Mouse (Mus musculus) E14TG2a.4 (cell line): ENCODE results near the gene Gm42674.

Experiments used
- H3K27me3 ChIP-seq: 2 replicates; pipeline ENCODE4 v1.6.1; 2014; ENCODE audit warnings: low read length, control low read depth; ENCODE audit not compliant: insufficient read depth
- H3K36me3 ChIP-seq: 2 replicates; pipeline ENCODE4 v1.6.1; 2014; ENCODE audit warnings: low read length, control low read depth; ENCODE audit not compliant: insufficient read depth
- H3K4me1 ChIP-seq: replicated peaks from 2 replicates; pipeline ENCODE4 v1.6.1; 2014; ENCODE audit warnings: low read depth, low read length, control low read depth
- H3K4me3 ChIP-seq: replicated peaks from 2 replicates; pipeline ENCODE4 v1.5.1; 2014; ENCODE audit warnings: mild to moderate bottlenecking, low read length
- H3K9me3 ChIP-seq: 2 replicates; pipeline ENCODE4 v1.6.1; 2014; ENCODE audit warnings: low read length, control low read depth
- CTCF ChIP-seq: conservative IDR thresholded peaks from 2 replicates; pipeline ENCODE4 v1.5.1; 2014; ENCODE audit warnings: low read length
- NANOG ChIP-seq: IDR thresholded peaks from 2 replicates; pipeline ENCODE4 v1.6.1; 2014; ENCODE audit warnings: borderline replicate concordance, low read length, mixed read lengths
- POU5F1 ChIP-seq: IDR thresholded peaks from 2 replicates; pipeline ENCODE4 v1.6.1; 2014; ENCODE audit warnings: low read length, borderline replicate concordance

The Gm42674 gene

GRCm38 (mm10) chr3:90589390-90589789 lies 12.3 kb upstream of the Gm42674 start:
- H3K36me3 ChIP-seq = no peaks in the 10 kb centered on the region
- no peak for TF ChIP-seq POU5F1
- no peak for TF ChIP-seq CTCF
- TF ChIP-seq NANOG = no peak
- H3K4me3 ChIP-seq = no peak overlapping the region
- peaks cover 4% of the 10 kb centered on the region; the same call in 1 of the 2 replicates for H3K9me3 ChIP-seq
- H3K27me3 ChIP-seq = peaks cover 6% of the 10 kb centered on the region; the same call in 1 of the 2 replicates
- H3K4me1 ChIP-seq = peaks cover 47% of the 10 kb centered on the region

GRCm38 (mm10) chr3:90589947-90590346 lies 11.8 kb upstream of the Gm42674 start, which contains the start of gene S100a2:
Gene S100a2 (plus strand): TSS chr3:90590247.
- TF ChIP-seq NANOG (no peak), CTCF (no peak), POU5F1 (no peak)
- Histone ChIP-seq H3K9me3 (peaks cover 4% of the 10 kb centered on the region; the same call in 1 of the 2 replicates), H3K36me3 (no peaks in the 10 kb centered on the region), H3K4me1 (peaks cover 46% of the 10 kb centered on the region), H3K27me3 (0 out of 2 replicates have a peak, but pooled peaks cover 2% of the 10 kb centered on the region), H3K4me3 (no peak within 1 kb of the TSS)

- Histone ChIP-seq H3K4me3 (no peak overlapping the region), H3K9me3 (peaks cover 4% of the 10 kb centered on the region; the same call in 1 of the 2 replicates), H3K4me1 (peaks cover 8% of the 10 kb centered on the region), H3K27me3 (peaks cover 7% of the 10 kb centered on the region; the same call in 1 of the 2 replicates), H3K36me3 (no peaks in the 10 kb centered on the region)
- no peak for TF ChIP-seq POU5F1
- no peak for TF ChIP-seq CTCF
- TF ChIP-seq NANOG = no peak
Measured at GRCm38 (mm10) chr3:90594466-90594865, 7.2 kb upstream of the Gm42674 start.

- Histone ChIP-seq H3K4me1 (no peaks in the 10 kb centered on the region), H3K4me3 (no peak overlapping the region), H3K9me3 (peaks cover 4% of the 10 kb centered on the region; the same call in 1 of the 2 replicates), H3K27me3 (peaks cover 17% of the 10 kb centered on the region; the same call in 1 of the 2 replicates), H3K36me3 (no peaks in the 10 kb centered on the region)
- TF ChIP-seq POU5F1 (no peak), NANOG (no peak), CTCF (no peak)
Measured at GRCm38 (mm10) chr3:90595556-90595955, 6.1 kb upstream of the Gm42674 start.

GRCm38 (mm10) chr3:90596810-90597209 lies 4.9 kb upstream of the Gm42674 start:
- TF ChIP-seq CTCF (no peak), NANOG (no peak), POU5F1 (no peak)

GRCm38 (mm10) chr3:90597736-90598135 lies 4.0 kb upstream of the Gm42674 start:
- no peaks in the 10 kb centered on the region for H3K36me3 ChIP-seq
- H3K9me3 ChIP-seq = peaks cover 20% of the 10 kb centered on the region
- no peaks in the 10 kb centered on the region for H3K4me1 ChIP-seq
- no peak overlapping the region for H3K4me3 ChIP-seq
- peaks cover 24% of the 10 kb centered on the region for H3K27me3 ChIP-seq
- no peak for TF ChIP-seq NANOG

More at GRCm38 (mm10) chr3:90596810-90597209, 4.9 kb upstream of the Gm42674 start:
- H3K9me3 ChIP-seq = peaks cover 11% of the 10 kb centered on the region
- no peak overlapping the region for H3K4me3 ChIP-seq
- no peaks in the 10 kb centered on the region for H3K4me1 ChIP-seq
- H3K27me3 ChIP-seq = peaks cover 21% of the 10 kb centered on the region; the same call in 1 of the 2 replicates
- H3K36me3 ChIP-seq = no peaks in the 10 kb centered on the region

- TF ChIP-seq POU5F1 (no peak), NANOG (no peak), CTCF (no peak)
- Histone ChIP-seq H3K9me3 (peaks cover 20% of the 10 kb centered on the region), H3K4me1 (no peaks in the 10 kb centered on the region), H3K27me3 (peaks cover 24% of the 10 kb centered on the region), H3K36me3 (no peaks in the 10 kb centered on the region), H3K4me3 (no peak overlapping the region)
Measured at GRCm38 (mm10) chr3:90598212-90598611, 3.5 kb upstream of the Gm42674 start.

- Histone ChIP-seq H3K27me3 (peaks cover 24% of the 10 kb centered on the region), H3K4me3 (no peak overlapping the region), H3K9me3 (peaks cover 17% of the 10 kb centered on the region), H3K4me1 (peaks cover 2% of the 10 kb centered on the region), H3K36me3 (no peaks in the 10 kb centered on the region)
- TF ChIP-seq POU5F1 (no peak), CTCF (no peak), NANOG (no peak)
Measured at GRCm38 (mm10) chr3:90599401-90599800, 2.3 kb upstream of the Gm42674 start.

- H3K4me1 ChIP-seq = peaks cover 7% of the 10 kb centered on the region
Measured at GRCm38 (mm10) chr3:90600036-90600435, 1.7 kb upstream of the Gm42674 start.

More at GRCm38 (mm10) chr3:90600036-90600435, 1.7 kb upstream of the Gm42674 start:
- H3K27me3 ChIP-seq = peaks cover 24% of the 10 kb centered on the region
- no peak overlapping the region for H3K4me3 ChIP-seq
- TF ChIP-seq NANOG (no peak), POU5F1 (no peak), CTCF (no peak)
- H3K9me3 ChIP-seq = peaks cover 17% of the 10 kb centered on the region
- H3K36me3 ChIP-seq = no peaks in the 10 kb centered on the region
